Mouse (Mus musculus) MEL (cell line): Measurements from ENCODE around the gene Pla1a. TPM values are rescaled to one million over a fixed set of nuclear protein-coding genes. Genes with fewer than 3 reads are reported as not detected.

Source experiments
- DNase-seq: peaks from one replicate; pipeline ENCODE4 v3.0.0; 2011; ENCODE audit warnings: low read depth, low spot score
- H3K27ac ChIP-seq: 2 replicates; pipeline ENCODE4 v1.5.1; 2012; ENCODE audit warnings: low read depth, mild to moderate bottlenecking, control low read depth, low read length, moderate library complexity; ENCODE audit not compliant: control insufficient read depth
- H3K27me3 ChIP-seq, 2 experiments: fragments of 150-350 bp in 1 of 2; sonication (generic) in 1 of 2; 2 replicates each; pipeline ENCODE4 v1.6.1; 2012; ENCODE audit warnings: low read length in 2 of 2, mild to moderate bottlenecking in 2 of 2, improper control_type of control experiment in 1 of 2, moderate library complexity in 1 of 2; ENCODE audit not compliant: insufficient read depth in 2 of 2, control insufficient read depth in 1 of 2
- H3K36me3 ChIP-seq, 2 experiments: 2 replicates each; pipeline ENCODE4 v1.6.1; 2012 to 2014; ENCODE audit warnings: low read length in 2 of 2, improper control_type of control experiment in 1 of 2, inconsistent platforms in 1 of 2, mild to moderate bottlenecking in 1 of 2; ENCODE audit not compliant: insufficient read depth in 2 of 2, control insufficient read depth in 1 of 2
- H3K4me1 ChIP-seq, 2 experiments: fragments of 150-350 bp in 1 of 2; sonication (generic) in 1 of 2; 2 replicates each; pipeline ENCODE4 v1.6.1; 2012; ENCODE audit warnings: low read length in 2 of 2, improper control_type of control experiment in 1 of 2, mild to moderate bottlenecking in 1 of 2; ENCODE audit not compliant: insufficient read depth in 2 of 2, control insufficient read depth in 1 of 2
- H3K4me3 ChIP-seq, 2 experiments: fragments of 150-350 bp in 1 of 2; sonication (generic) in 1 of 2; 2 replicates each; pipeline ENCODE4 v1.5.1; 2012; ENCODE audit warnings: low read depth in 2 of 2, low read length in 2 of 2, mild to moderate bottlenecking in 2 of 2, moderate library complexity in 2 of 2, control low read depth in 1 of 2, improper control_type of control experiment in 1 of 2; ENCODE audit not compliant: control insufficient read depth in 1 of 2, insufficient read depth in 1 of 2
- H3K79me2 ChIP-seq: 2 replicates; pipeline ENCODE4 v1.6.1; 2012; ENCODE audit warnings: mild to moderate bottlenecking, low read length, moderate library complexity; ENCODE audit not compliant: control insufficient read depth, poor library complexity, insufficient read depth
- H3K9ac ChIP-seq: 2 replicates; pipeline ENCODE4 v1.6.1; 2012; ENCODE audit warnings: low read depth, mild to moderate bottlenecking, control low read depth, low read length, moderate library complexity; ENCODE audit not compliant: control insufficient read depth, poor library complexity, severe bottlenecking
- H3K9me3 ChIP-seq: fragments of 150-350 bp; sonication (generic); replicated peaks from 2 replicates; pipeline ENCODE4 v1.6.1; 2012; ENCODE audit warnings: mild to moderate bottlenecking, low read length, improper control_type of control experiment, moderate library complexity; ENCODE audit not compliant: insufficient read depth
- CHD2 ChIP-seq: IDR thresholded peaks from 2 replicates; pipeline ENCODE4 v1.6.1; 2011; ENCODE audit warnings: low read length, improper control_type of control experiment
- ELF1 ChIP-seq: IDR thresholded peaks from 2 replicates; pipeline ENCODE4 v1.6.1; 2014; ENCODE audit warnings: low read depth, mild to moderate bottlenecking, inconsistent platforms, low read length, improper control_type of control experiment, moderate library complexity
- EP300 ChIP-seq, 2 experiments: IDR thresholded peaks; 2 replicates each; pipeline ENCODE4 v1.6.1; 2011; ENCODE audit warnings: improper control_type of control experiment in 2 of 2, low read length in 2 of 2, low read depth in 1 of 2, mild to moderate bottlenecking in 1 of 2
- ETS1 ChIP-seq: IDR thresholded peaks from 2 replicates; pipeline ENCODE4 v1.6.1; 2012; ENCODE audit warnings: low read depth, mild to moderate bottlenecking, inconsistent platforms, low read length, improper control_type of control experiment, moderate library complexity
- GABPA ChIP-seq: IDR thresholded peaks from 2 replicates; pipeline ENCODE4 v1.6.1; 2012; ENCODE audit warnings: low read depth, mild to moderate bottlenecking, inconsistent platforms, low read length, improper control_type of control experiment, moderate library complexity
- HCFC1 ChIP-seq: IDR thresholded peaks from 2 replicates; pipeline ENCODE4 v1.6.1; 2012; ENCODE audit warnings: low read depth, mild to moderate bottlenecking, inconsistent platforms, low read length, improper control_type of control experiment, moderate library complexity
- JUND ChIP-seq: IDR thresholded peaks from 2 replicates; pipeline ENCODE4 v1.6.1; 2011; ENCODE audit warnings: low read depth, mild to moderate bottlenecking, improper control_type of control experiment, low read length
- MAFK ChIP-seq: IDR thresholded peaks from 2 replicates; pipeline ENCODE4 v1.6.1; 2011; ENCODE audit warnings: low read depth, mild to moderate bottlenecking, low read length, improper control_type of control experiment, borderline replicate concordance
- MAX ChIP-seq: IDR thresholded peaks from 2 replicates; pipeline ENCODE4 v1.6.1; 2011; ENCODE audit warnings: low read length, improper control_type of control experiment
- MEF2A ChIP-seq: IDR thresholded peaks from 2 replicates; pipeline ENCODE4 v1.6.1; 2014; ENCODE audit warnings: low read depth, mild to moderate bottlenecking, inconsistent platforms, low read length, improper control_type of control experiment; ENCODE audit not compliant: poor library complexity, insufficient replicate concordance, severe bottlenecking; ENCODE audit errors: extremely low read depth
- MYC ChIP-seq: IDR thresholded peaks from 2 replicates; pipeline ENCODE4 v1.6.1; 2011; ENCODE audit warnings: low read depth, mild to moderate bottlenecking, low read length, improper control_type of control experiment, moderate library complexity
- POLR2A ChIP-seq, 2 experiments: IDR thresholded peaks; 2 replicates each; pipeline ENCODE4 v1.6.1; 2011 to 2012; ENCODE audit warnings: low read length in 2 of 2, mild to moderate bottlenecking in 2 of 2, control low read depth in 1 of 2, improper control_type of control experiment in 1 of 2, low read depth in 1 of 2, moderate library complexity in 1 of 2; ENCODE audit not compliant: control insufficient read depth in 1 of 2, insufficient read depth in 1 of 2, poor library complexity in 1 of 2
- SIN3A ChIP-seq: IDR thresholded peaks from 2 replicates; pipeline ENCODE4 v1.6.1; 2012; ENCODE audit warnings: low read length, improper control_type of control experiment, inconsistent platforms
- ZC3H11A ChIP-seq: IDR thresholded peaks from 2 replicates; pipeline ENCODE4 v1.6.1; 2012; ENCODE audit warnings: low read depth, mild to moderate bottlenecking, inconsistent platforms, low read length, improper control_type of control experiment
- ZMIZ1 ChIP-seq: IDR thresholded peaks from 2 replicates; pipeline ENCODE4 v1.6.1; 2012; ENCODE audit warnings: low read depth, mild to moderate bottlenecking, inconsistent platforms, low read length, improper control_type of control experiment, moderate library complexity
- polyA plus RNA-seq, 2 experiments: library from polyadenylated mRNA; stranded (reverse) in 1 of 2; unstranded in 1 of 2; fragments of >175 nt in 1 of 2; fragments of >200 nt in 1 of 2; gene quantifications; 2 replicates each; pipeline versions ENCODE4 v1.2.1 to v1.2.4; 2012; ENCODE audit warnings: low replicate concordance in 2 of 2, low read depth in 1 of 2; ENCODE audit not compliant: insufficient read length in 2 of 2, insufficient read depth in 1 of 2, missing spikeins in 1 of 2
- total RNA-seq: library from RNA; depleted of rRNA; stranded (reverse); fragments of 300-350 nt; gene quantifications from 2 replicates; pipeline ENCODE4 v1.2.3, GENCODE M21; 2012

Pla1a gene
- total and polyA plus RNA-seq, 3 experiments = 0.04 TPM; not detected in 2

DNA sequence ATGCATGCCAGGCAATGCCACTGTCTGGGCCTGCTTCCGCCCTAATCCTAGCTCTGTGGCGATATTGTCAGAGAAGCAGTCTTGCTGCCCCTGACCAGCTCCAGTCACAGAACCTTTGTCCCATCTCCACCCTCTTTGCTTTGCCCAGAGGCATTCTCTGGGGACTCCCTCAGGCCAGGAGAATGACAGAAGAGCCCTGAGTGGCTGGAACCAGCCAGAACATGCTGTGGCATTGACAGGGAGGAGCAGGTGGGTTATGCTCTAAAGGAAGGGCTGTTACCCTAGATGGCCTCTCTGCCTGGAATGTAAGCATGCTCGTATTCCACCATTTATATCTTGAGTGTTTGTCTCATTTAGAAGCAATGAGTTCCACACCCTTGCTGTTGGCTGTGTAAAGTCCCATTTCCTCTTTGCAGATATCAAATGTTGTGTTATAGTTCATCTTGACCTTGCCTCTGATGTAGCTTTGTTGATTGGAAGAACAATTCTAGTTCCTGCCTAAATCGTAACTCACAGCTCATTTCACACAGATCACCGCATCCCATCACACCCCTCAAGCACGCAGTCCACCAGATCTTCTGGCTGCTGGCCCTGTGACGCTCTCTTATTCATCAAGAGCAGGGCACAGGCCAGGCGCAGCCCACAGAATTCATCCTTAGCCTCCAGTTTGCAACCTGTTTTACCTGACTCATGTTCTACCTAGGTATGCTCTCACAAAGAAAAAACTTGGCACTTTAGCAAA lies 62.1 kb downstream of the Pla1a start (continued):
- TF ChIP-seq HCFC1 (peak; percentile 12; the same call in 1 of the 2 replicates), MAFK (no peak), SIN3A (no peak; the same call in 1 of the 2 replicates), ZMIZ1 (peak; percentile 53; the same call in 1 of the 2 replicates), EP300 (IDR thresholded peaks at IDR 0.05; ENCODE audit: low read depth in 1 of 2, low read length in 2 of 2) (peak in 1 of 2 experiments; percentile 73; a peak in 2 of 4 replicates)

DNA sequence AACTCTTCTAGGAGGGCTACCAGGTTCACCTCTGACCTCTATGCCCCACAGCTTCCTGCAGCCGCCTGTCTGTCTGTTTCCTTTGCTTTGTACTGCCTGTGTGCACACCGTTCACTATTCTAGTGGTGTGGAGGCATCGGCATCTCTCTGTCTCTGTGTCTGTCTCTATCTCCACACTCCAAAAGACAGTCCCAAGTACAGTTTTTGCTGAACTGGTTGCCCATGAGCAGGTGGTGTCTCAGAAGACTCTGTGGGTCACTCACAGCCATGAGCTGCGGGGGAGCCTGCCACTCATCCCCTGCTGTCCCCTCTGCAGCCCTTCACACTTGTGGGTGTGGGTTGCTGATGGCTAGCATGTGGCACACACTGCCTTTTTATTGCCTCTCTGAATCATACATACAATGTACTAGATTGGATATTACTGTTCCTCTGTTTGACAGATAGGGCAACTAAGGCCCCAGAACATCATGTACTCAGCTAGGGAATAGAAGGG lies 62.9 kb downstream of the Pla1a start:
- Histone ChIP-seq H3K9me3 (no peaks in the 10 kb centered on the region), H3K27me3 (no peaks in the 10 kb centered on the region), H3K36me3 (peaks cover 0 to 46% of the 10 kb centered on the region in 2 experiments; a peak in 2 of 4 replicates), H3K9ac (peak overlapping the region; percentile 80), H3K79me2 (peaks cover 17% of the 10 kb centered on the region), H3K4me3 (peak overlapping the region; percentile 38 to 56; a peak in 2 of 4 replicates), H3K4me1 (peaks cover 31 to 59% of the 10 kb centered on the region in 2 experiments), H3K27ac (peak overlapping the region; percentile 100)
- TF ChIP-seq MAX = peak; percentile 22; the same call in 1 of the 2 replicates
- TF ChIP-seq CHD2 = no peak
- peak; percentile 29 for DNase-seq

DNA sequence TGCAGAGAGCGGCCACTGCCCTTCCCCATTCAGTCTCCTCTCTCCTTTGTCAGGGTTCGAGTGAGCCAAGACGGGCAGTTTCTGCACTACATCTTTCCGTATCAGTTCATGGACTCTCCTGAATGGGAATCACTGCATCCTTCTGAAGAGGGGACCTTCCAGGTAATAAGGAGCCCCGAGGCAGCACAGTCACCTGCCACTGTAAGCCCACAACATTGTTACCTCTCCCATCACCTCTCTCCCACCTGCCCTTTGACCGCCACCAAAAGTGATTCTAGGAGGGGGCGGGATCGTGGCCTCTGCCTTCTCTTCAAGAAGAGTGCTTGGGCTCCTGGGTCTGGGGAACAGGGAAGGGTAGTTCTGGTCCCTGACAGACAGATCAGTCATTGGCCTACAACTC lies 63.5 kb downstream of the Pla1a start:
- peak overlapping the region; percentile 100 for H3K27ac ChIP-seq
- H3K9ac ChIP-seq = peak overlapping the region; percentile 80
- peaks cover 31 to 59% of the 10 kb centered on the region in 2 experiments for H3K4me1 ChIP-seq
- H3K79me2 ChIP-seq = peaks cover 14% of the 10 kb centered on the region
- peaks cover 0 to 43% of the 10 kb centered on the region in 2 experiments; a peak in 2 of 4 replicates for H3K36me3 ChIP-seq
- no peaks in the 10 kb centered on the region for H3K27me3 ChIP-seq
- no peak for TF ChIP-seq EP300 (IDR thresholded peaks at IDR 0.05; ENCODE audit: low read depth in 1 of 2, low read length in 2 of 2)
- no peak for TF ChIP-seq ETS1
- TF ChIP-seq MYC = no peak
- TF ChIP-seq GABPA = no peak
- no peak for TF ChIP-seq ZC3H11A
- no peak for TF ChIP-seq ZMIZ1
- TF ChIP-seq MEF2A = no peak
- no peak for TF ChIP-seq JUND
- no peak for TF ChIP-seq ELF1
- TF ChIP-seq POLR2A (IDR thresholded peaks at IDR 0.05; ENCODE audit: control insufficient read depth in 1 of 2, insufficient read depth in 1 of 2, low read depth in 1 of 2, low read length in 2 of 2, poor library complexity in 1 of 2) = no peak
- DNase-seq = no peak
- H3K4me3 ChIP-seq = no peak overlapping the region; a peak in 1 of 4 replicates
- H3K9me3 ChIP-seq = no peaks in the 10 kb centered on the region
